Mouse (Mus musculus) embryonic facial prominence, embryonic 10.5 days (tissue): Measurements from ENCODE around the gene Cst13. TPM values are rescaled to one million over a fixed set of nuclear protein-coding genes. Genes with fewer than 3 reads are reported as not detected.

ENCODE experiments used
- DNase-seq: peaks from one replicate; pipeline ENCODE4 v3.0.0-alpha.2; 2017; ENCODE audit warnings: low spot score
- H3K27ac ChIP-seq: fragments of 300-500 bp; sonication (generic); replicated peaks from 2 replicates; pipeline ENCODE4 v1.5.1; 2016; ENCODE audit warnings: mild to moderate bottlenecking
- H3K27me3 ChIP-seq: fragments of 300-500 bp; sonication (generic); replicated peaks from 2 replicates; pipeline ENCODE4 v1.6.1; 2016; ENCODE audit warnings: low read depth, mild to moderate bottlenecking; ENCODE audit not compliant: poor library complexity, severe bottlenecking
- H3K36me3 ChIP-seq: fragments of 300-500 bp; sonication (generic); replicated peaks from 2 replicates; pipeline ENCODE4 v1.6.1; 2016; ENCODE audit warnings: mild to moderate bottlenecking, moderate library complexity
- H3K4me1 ChIP-seq: fragments of 300-500 bp; sonication (generic); 2 replicates; pipeline ENCODE4 v1.6.1; 2016
- H3K4me3 ChIP-seq: fragments of 300-500 bp; sonication (generic); 2 replicates; pipeline ENCODE4 v1.5.1; 2016; ENCODE audit warnings: mild to moderate bottlenecking, moderate library complexity
- H3K9me3 ChIP-seq: fragments of 300-500 bp; sonication (generic); 2 replicates; pipeline ENCODE4 v1.6.1; 2016; ENCODE audit warnings: mild to moderate bottlenecking
- WGBS: fragments of 180-500 bp; shearing (Covaris S2); methylation state at CpG from one replicate; pipeline ENCODE4 v1.1.7; 2016; 5-methylcytosine and 5-hydroxymethylcytosine counted together
- polyA plus RNA-seq: library from polyadenylated mRNA; unstranded; fragments of >200 nt; fragmentation: Nextera tagmentation; extraction: Ambion mirVana; gene quantifications from 2 replicates; pipeline ENCODE4 v1.2.1, GENCODE M21; 2016

Gene Cst13
- polyA plus RNA-seq, 1 experiment from 2014 or later = not detected

GRCm38 (mm10) chr2:148878641-148879130 is 58.8 kb downstream of the Cst13 start:
- H3K36me3 ChIP-seq = no peaks in the 10 kb centered on the region
- no peaks in the 10 kb centered on the region for H3K27me3 ChIP-seq
- H3K9me3 ChIP-seq = no peaks in the 10 kb centered on the region
- whole genome bisulfite sequencing = 16% methylated on average over 2 of the region's 2 CpGs
- H3K27ac ChIP-seq = no peak overlapping the region
- H3K4me1 ChIP-seq = peaks cover 29% of the 10 kb centered on the region
- H3K4me3 ChIP-seq = no peak overlapping the region
- no peak for DNase-seq

GRCm38 (mm10) chr2:148879199-148879598 is 59.3 kb downstream of the Cst13 start:
- no peak for DNase-seq
- no peaks in the 10 kb centered on the region for H3K27me3 ChIP-seq
- no peaks in the 10 kb centered on the region for H3K36me3 ChIP-seq
- no peak overlapping the region for H3K4me3 ChIP-seq
- no peak overlapping the region for H3K27ac ChIP-seq
- peaks cover 24% of the 10 kb centered on the region for H3K4me1 ChIP-seq
- WGBS = 33% methylated on average over 1 of the region's 1 CpGs
- H3K9me3 ChIP-seq = no peaks in the 10 kb centered on the region

Other genes with a start within 250 kb of the Cst13 start
- gene Nxt1, start 147.5 kb upstream of the Cst13 start, polyA plus RNA-seq = 142 and 154 TPM in 2 replicates
- 25.6 and 28.1 TPM in 2 replicates for gene Gzf1, start 139.1 kb upstream of the Cst13 start, polyA plus RNA-seq
- gene Napb, start 87.6 kb upstream of the Cst13 start, polyA plus RNA-seq = 5.7 and 6.0 TPM in 2 replicates
- not detected in 2 replicates for gene Cstl1, start 69.7 kb upstream of the Cst13 start, polyA plus RNA-seq
- not detected in 2 replicates for gene Cst11, start 48.6 kb upstream of the Cst13 start, polyA plus RNA-seq
- not detected in 2 replicates for gene 8030411F24Rik, start 38.1 kb upstream of the Cst13 start, polyA plus RNA-seq
- not detected in 2 replicates for gene Cst12, start 30.7 kb upstream of the Cst13 start, polyA plus RNA-seq
- not detected in 2 replicates for gene Cst8, start 21.3 kb upstream of the Cst13 start, polyA plus RNA-seq
- not detected in 2 replicates for gene Cst9, start 15.1 kb downstream of the Cst13 start, polyA plus RNA-seq
- not detected in 2 replicates for gene 9230104L09Rik, start 45.0 kb downstream of the Cst13 start, polyA plus RNA-seq
- 261 and 265 TPM in 2 replicates for gene Cst3, start 55.6 kb downstream of the Cst13 start, polyA plus RNA-seq
- not detected in 2 replicates for gene Gm1330, start 183.2 kb downstream of the Cst13 start, polyA plus RNA-seq
- not detected in 2 replicates for gene Gm10750, start 197.2 kb downstream of the Cst13 start, polyA plus RNA-seq